Mouse (Mus musculus) liver, adult 2 months (tissue): ENCODE data around the gene Dcun1d3.

Experiments
- CTCF ChIP-seq: fragments of 200-500 bp; IDR thresholded peaks from 2 replicates; pipeline ENCODE4 v1.5.1; 2011; ENCODE audit warnings: low read depth, low read length, control low read depth
- POLR2A ChIP-seq: fragments of 200-500 bp; IDR thresholded peaks from 2 replicates; pipeline ENCODE4 v1.6.1; 2011; ENCODE audit warnings: low read length, control low read depth; ENCODE audit not compliant: insufficient read depth; ENCODE audit errors: extremely low read depth

- no peak for TF ChIP-seq POLR2A
- no peak for TF ChIP-seq CTCF
Measured at GRCm38 (mm10) chr7:119853186-119853585, 42.9 kb downstream of the Dcun1d3 start.
